Mouse (Mus musculus): Measurements from ENCODE around the gene Dguok. TPM values are rescaled to one million over a fixed set of nuclear protein-coding genes. Genes with fewer than 3 reads are reported as not detected.

Dguok gene
- polyA plus RNA-seq, 1 experiment from 2014 or later, result 72.2 TPM

GRCm38 (mm10) chr6:83437225-83437624, 69.5 kb downstream of the Dguok start:
- no peak for ATAC-seq (replicated peaks)
- H3K27me3 ChIP-seq (replicated peaks), result no peaks in the 10 kb centered on the region
- H3K4me3 ChIP-seq, result no peak overlapping the region
- H3K9ac ChIP-seq, result no peak overlapping the region
- WGBS, result 42% methylated on average over 3 of the region's 3 CpGs
- H3K27ac ChIP-seq, result no peak overlapping the region
- no peaks in the 10 kb centered on the region for H3K36me3 ChIP-seq (replicated peaks)
- no peaks in the 10 kb centered on the region for H3K9me3 ChIP-seq
- H3K4me1 ChIP-seq, result peaks cover 86% of the 10 kb centered on the region
- no peak overlapping the region for H3K4me2 ChIP-seq

DNA sequence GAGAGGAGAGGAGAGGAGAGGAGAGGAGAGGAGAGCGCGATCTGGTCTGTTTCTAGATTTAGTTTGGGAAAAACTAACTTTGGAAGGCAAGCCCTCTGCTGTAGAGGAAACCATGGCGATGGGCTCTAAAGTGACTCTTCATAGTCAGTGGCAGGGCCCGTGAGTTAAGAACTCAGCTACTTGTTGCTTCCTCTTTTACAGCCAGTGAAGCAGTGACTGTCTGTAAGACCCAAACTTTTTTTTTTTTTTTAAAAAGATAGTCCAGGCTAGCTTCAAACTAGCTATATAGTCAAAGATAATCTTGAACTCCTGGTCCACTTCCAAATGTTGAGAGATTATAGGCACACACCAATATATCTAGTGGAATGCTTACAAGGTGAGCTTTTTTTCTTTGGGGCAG, 70.2 kb downstream of the Dguok start:
- no peaks in the 10 kb centered on the region for H3K9me3 ChIP-seq
- H3K4me2 ChIP-seq, result no peak overlapping the region
- H3K27ac ChIP-seq, result no peak overlapping the region
- no peaks in the 10 kb centered on the region for H3K27me3 ChIP-seq (replicated peaks)
- ATAC-seq (replicated peaks), result no peak
- 72% methylated on average over 4 of the region's 4 CpGs for WGBS
- no peak overlapping the region for H3K4me3 ChIP-seq
- no peaks in the 10 kb centered on the region for H3K36me3 ChIP-seq (replicated peaks)
- peaks cover 85% of the 10 kb centered on the region for H3K4me1 ChIP-seq
- H3K9ac ChIP-seq, result no peak overlapping the region

DNA sequence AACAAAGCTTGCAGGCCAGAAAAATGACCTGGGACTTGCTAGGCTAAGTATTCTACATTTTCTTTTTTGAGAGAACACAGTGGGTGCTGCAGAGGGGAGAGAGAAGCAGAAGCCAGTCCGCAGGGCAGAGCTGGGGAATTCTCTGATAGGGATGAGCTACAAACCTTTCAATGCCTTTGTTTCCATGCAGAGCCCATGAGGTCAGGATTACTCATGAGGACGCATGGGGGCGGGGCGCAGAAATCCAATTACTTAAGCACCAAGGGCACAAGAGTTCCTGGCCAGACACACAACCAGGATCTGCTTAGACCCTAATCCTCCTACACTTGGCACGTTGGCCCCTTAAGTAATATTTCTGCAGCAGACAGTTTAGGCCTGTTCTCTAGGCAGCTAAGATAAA, 71.6 kb downstream of the Dguok start:
- Histone ChIP-seq H3K4me3 (no peak overlapping the region), H3K27me3 (replicated peaks) (no peaks in the 10 kb centered on the region), H3K27ac (peak overlapping the region; percentile 60), H3K36me3 (replicated peaks) (no peaks in the 10 kb centered on the region), H3K4me1 (peaks cover 89% of the 10 kb centered on the region), H3K9ac (0 out of 2 replicates have a peak overlapping the region, but pooled peaks have one; percentile 2), H3K9me3 (no peaks in the 10 kb centered on the region), H3K4me2 (no peak overlapping the region)
- ATAC-seq (replicated peaks), result no peak
- 12% methylated on average over 5 of the region's 5 CpGs for WGBS

DNA sequence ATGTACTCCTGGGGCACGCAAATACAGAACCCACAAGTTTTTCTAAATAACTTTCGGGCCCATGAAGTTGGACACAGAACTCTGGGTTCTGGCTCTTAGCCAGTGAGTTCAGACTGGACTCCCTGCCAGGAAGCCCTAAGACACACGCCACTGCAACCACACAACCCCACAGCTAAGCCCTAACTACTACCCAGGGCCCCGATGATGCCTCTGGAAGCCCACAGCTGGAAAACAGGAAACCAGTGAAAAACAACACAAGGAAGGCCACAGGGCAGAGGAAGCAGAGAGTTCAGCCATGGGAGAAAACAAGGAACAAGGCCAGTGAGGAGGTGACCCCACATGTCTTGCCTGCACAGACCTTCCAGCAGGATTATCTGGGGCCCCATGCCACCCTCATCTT, 73.2 kb downstream of the Dguok start:
- WGBS, result 77% methylated on average over 4 of the region's 4 CpGs
- no peak overlapping the region for H3K9ac ChIP-seq

GRCm38 (mm10) chr6:83432966-83433365, 73.8 kb downstream of the Dguok start:
- Histone ChIP-seq H3K4me3 (no peak overlapping the region), H3K36me3 (replicated peaks) (no peaks in the 10 kb centered on the region), H3K4me2 (no peak overlapping the region), H3K27ac (no peak overlapping the region), H3K27me3 (replicated peaks) (no peaks in the 10 kb centered on the region), H3K9me3 (no peaks in the 10 kb centered on the region), H3K9ac (no peak overlapping the region), H3K4me1 (peaks cover 76% of the 10 kb centered on the region)
- 84% methylated on average over 7 of the region's 7 CpGs for WGBS
- no peak for ATAC-seq (replicated peaks)

More for the DNA sequence above, 73.2 kb downstream of the Dguok start:
- H3K4me2 ChIP-seq, result no peak overlapping the region
- no peak overlapping the region for H3K27ac ChIP-seq
- no peaks in the 10 kb centered on the region for H3K27me3 ChIP-seq (replicated peaks)
- no peak overlapping the region for H3K4me3 ChIP-seq
- no peaks in the 10 kb centered on the region for H3K36me3 ChIP-seq (replicated peaks)
- no peaks in the 10 kb centered on the region for H3K9me3 ChIP-seq
- ATAC-seq (replicated peaks), result no peak
- H3K4me1 ChIP-seq, result peaks cover 76% of the 10 kb centered on the region

Other genes with a start within 250 kb of the Dguok start
- 28.9 and 31.0 TPM in 2 replicates for gene Mthfd2, start 181.1 kb downstream of the Dguok start, polyA plus RNA-seq (2015; fragmentation: Nextera tagmentation; extraction: Ambion mirVana)
- 22.8 and 23.4 TPM in 2 replicates for gene Mob1a, start 181.0 kb downstream of the Dguok start, polyA plus RNA-seq (2015; fragmentation: Nextera tagmentation; extraction: Ambion mirVana)
- gene Bola3, start 157.8 kb downstream of the Dguok start, polyA plus RNA-seq (2015; fragmentation: Nextera tagmentation; extraction: Ambion mirVana), result 44.0 and 54.3 TPM in 2 replicates
- gene Tet3, start 47.9 kb downstream of the Dguok start, polyA plus RNA-seq (2015; fragmentation: Nextera tagmentation; extraction: Ambion mirVana), result 60.9 and 76.8 TPM in 2 replicates
- 2.2 and 2.6 TPM in 2 replicates for gene Actg2, start 29.3 kb upstream of the Dguok start, polyA plus RNA-seq (2015; fragmentation: Nextera tagmentation; extraction: Ambion mirVana)
- 63.4 and 66.5 TPM in 2 replicates for gene Stambp, start 65.8 kb upstream of the Dguok start, polyA plus RNA-seq (2015; fragmentation: Nextera tagmentation; extraction: Ambion mirVana)
- gene Clec4f, start 149.2 kb upstream of the Dguok start, polyA plus RNA-seq (2015; fragmentation: Nextera tagmentation; extraction: Ambion mirVana), result not detected in 2 replicates
- not detected in 2 replicates for gene Cd207, start 170.9 kb upstream of the Dguok start, polyA plus RNA-seq (2015; fragmentation: Nextera tagmentation; extraction: Ambion mirVana)
- 0.18 and 0.23 TPM in 2 replicates for gene Vax2, start 204.3 kb upstream of the Dguok start, polyA plus RNA-seq (2015; fragmentation: Nextera tagmentation; extraction: Ambion mirVana)
- gene Atp6v1b1, start 236.0 kb upstream of the Dguok start, polyA plus RNA-seq (2015; fragmentation: Nextera tagmentation; extraction: Ambion mirVana), result not detected in 2 replicates

All from midbrain, embryonic 15.5 days (tissue).